Mouse (Mus musculus): Measurements from ENCODE around the gene Alb. TPM values are rescaled to one million over a fixed set of nuclear protein-coding genes. Genes with fewer than 3 reads are reported as not detected.

The Alb gene
- polyA plus RNA-seq, 1 experiment from 2014 or later = 0.49 TPM

DNA sequence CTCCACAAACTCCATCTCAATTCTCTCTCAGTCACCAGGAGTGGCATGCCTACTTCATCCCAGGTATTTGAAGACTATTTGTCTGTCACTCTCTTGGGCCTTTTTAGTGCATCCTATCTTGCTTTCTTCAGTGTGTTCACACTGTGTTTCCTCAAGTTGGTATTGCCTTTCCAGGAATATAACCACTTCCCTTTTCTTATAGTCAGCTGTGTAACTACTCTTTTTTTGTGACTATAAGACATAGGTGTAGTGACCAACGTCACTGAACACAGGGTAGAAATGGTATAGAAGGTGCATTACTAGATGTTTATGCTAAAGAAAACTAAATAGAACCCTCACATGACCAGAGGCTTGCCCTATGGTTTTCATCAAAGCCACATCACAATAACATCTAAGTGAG lies 18.2 kb downstream of the Alb start:
- no peak overlapping the region for H3K9ac ChIP-seq (replicated peaks; ENCODE audit: low read depth, low read length)
- ATAC-seq = no peak
- no peaks in the 10 kb centered on the region for H3K36me3 ChIP-seq (ENCODE audit: control insufficient read depth, insufficient read depth)
- no peak overlapping the region for H3K4me2 ChIP-seq (ENCODE audit: low read length)
- H3K27me3 ChIP-seq (replicated peaks; ENCODE audit: control insufficient read depth, insufficient read depth, low read length) = no peaks in the 10 kb centered on the region
- no peak overlapping the region for H3K27ac ChIP-seq (ENCODE audit: low read length)
- H3K4me3 ChIP-seq (replicated peaks; ENCODE audit: low read length) = no peak overlapping the region
- H3K9me3 ChIP-seq (ENCODE audit: control insufficient read depth, low read length) = no peaks in the 10 kb centered on the region
- H3K4me1 ChIP-seq (replicated peaks; ENCODE audit: control insufficient read depth, insufficient read depth, low read length) = no peaks in the 10 kb centered on the region
- 82% methylated on average over 1 of the region's 1 CpGs for WGBS

DNA sequence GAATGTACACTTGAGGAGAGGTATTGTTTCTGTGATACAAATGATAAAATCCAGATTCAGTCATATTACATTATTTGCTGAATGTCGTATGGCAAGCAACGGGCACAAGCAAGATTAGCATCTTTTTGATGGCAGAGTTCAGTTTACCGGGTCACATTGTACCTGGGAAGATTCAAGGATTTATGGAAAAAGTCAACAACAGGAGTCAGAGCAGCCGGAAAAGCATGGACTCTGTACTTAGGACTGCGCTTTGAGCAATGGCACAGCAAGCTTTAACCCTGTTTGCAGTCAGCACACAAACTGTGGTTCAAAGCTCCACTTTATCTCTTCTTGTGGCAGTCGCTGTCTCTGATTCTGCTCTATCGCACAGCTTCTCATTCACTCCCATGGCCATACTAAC lies 24.9 kb downstream of the Alb start:
- Histone ChIP-seq H3K4me3 (replicated peaks; ENCODE audit: low read length) (no peak overlapping the region), H3K9me3 (ENCODE audit: control insufficient read depth, low read length) (no peaks in the 10 kb centered on the region), H3K27ac (ENCODE audit: low read length) (no peak overlapping the region), H3K4me2 (ENCODE audit: low read length) (no peak overlapping the region), H3K4me1 (replicated peaks; ENCODE audit: control insufficient read depth, insufficient read depth, low read length) (no peaks in the 10 kb centered on the region), H3K36me3 (ENCODE audit: control insufficient read depth, insufficient read depth) (no peaks in the 10 kb centered on the region), H3K27me3 (replicated peaks; ENCODE audit: control insufficient read depth, insufficient read depth, low read length) (no peaks in the 10 kb centered on the region), H3K9ac (replicated peaks; ENCODE audit: low read depth, low read length) (no peak overlapping the region)
- ATAC-seq = no peak
- WGBS = 93% methylated on average over 7 of the region's 7 CpGs

DNA sequence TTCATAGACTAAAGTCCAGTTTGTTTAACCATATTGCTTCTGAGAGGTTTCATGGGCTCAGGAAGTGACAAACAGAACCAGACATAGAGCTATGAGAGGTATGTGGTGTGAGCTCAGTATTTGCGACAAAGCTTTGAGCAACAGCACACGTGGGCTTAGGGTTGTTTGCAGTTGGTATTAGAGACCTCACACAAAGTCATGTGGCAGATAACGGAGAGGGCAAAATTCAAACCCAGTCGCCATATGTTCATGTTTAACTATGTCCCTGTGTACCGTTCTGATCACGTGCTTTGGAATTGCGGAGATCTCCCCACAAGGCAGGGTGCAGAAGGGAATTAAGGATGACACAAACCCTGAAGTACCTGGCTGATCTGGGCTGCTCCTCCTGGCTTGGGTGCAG lies 27.6 kb downstream of the Alb start:
- Histone ChIP-seq H3K4me3 (replicated peaks; ENCODE audit: low read length) (no peak overlapping the region), H3K4me1 (replicated peaks; ENCODE audit: control insufficient read depth, insufficient read depth, low read length) (no peaks in the 10 kb centered on the region), H3K27me3 (replicated peaks; ENCODE audit: control insufficient read depth, insufficient read depth, low read length) (no peaks in the 10 kb centered on the region), H3K36me3 (ENCODE audit: control insufficient read depth, insufficient read depth) (no peaks in the 10 kb centered on the region), H3K4me2 (ENCODE audit: low read length) (no peak overlapping the region), H3K27ac (ENCODE audit: low read length) (no peak overlapping the region), H3K9ac (replicated peaks; ENCODE audit: low read depth, low read length) (no peak overlapping the region), H3K9me3 (ENCODE audit: control insufficient read depth, low read length) (no peaks in the 10 kb centered on the region)
- no peak for ATAC-seq
- 92% methylated on average over 7 of the region's 7 CpGs for WGBS

DNA sequence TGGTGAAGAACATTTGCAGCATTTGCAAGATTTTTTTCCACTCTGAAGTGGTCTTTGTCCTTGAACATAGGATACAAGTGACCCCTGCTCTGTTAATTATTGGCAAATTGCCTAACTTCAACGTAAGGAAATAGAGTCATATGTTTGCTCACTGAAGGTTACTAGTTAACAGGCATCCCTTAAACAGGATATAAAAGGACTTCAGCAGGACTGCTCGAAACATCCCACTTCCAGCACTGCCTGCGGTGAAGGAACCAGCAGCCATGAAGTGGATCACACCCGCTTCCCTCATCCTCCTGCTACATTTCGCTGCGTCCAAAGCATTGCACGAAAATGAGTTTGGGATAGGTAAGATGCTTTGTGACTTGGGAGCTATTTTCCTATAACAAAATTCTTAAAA lies 29.8 kb downstream of the Alb start, which contains the start of gene Afp:
Afp (plus strand) TSS at position 220 of the 400 bp plus-strand sequence.
- H3K4me1 ChIP-seq (replicated peaks; ENCODE audit: control insufficient read depth, insufficient read depth, low read length) = no peaks in the 10 kb centered on the region
- no peak within 1 kb of the TSS for H3K4me3 ChIP-seq (replicated peaks; ENCODE audit: low read length)
- no peak for ATAC-seq
- no peak within 1 kb of the TSS for H3K4me2 ChIP-seq (ENCODE audit: low read length)
- H3K27ac ChIP-seq (ENCODE audit: low read length) = no peak within 1 kb of the TSS
- no peaks in the 10 kb centered on the region for H3K27me3 ChIP-seq (replicated peaks; ENCODE audit: control insufficient read depth, insufficient read depth, low read length)
- no peak within 1 kb of the TSS for H3K9ac ChIP-seq (replicated peaks; ENCODE audit: low read depth, low read length)
- 90% methylated on average over 7 of the region's 7 CpGs for whole genome bisulfite sequencing
- no peaks in the 10 kb centered on the region for H3K36me3 ChIP-seq (ENCODE audit: control insufficient read depth, insufficient read depth)
- H3K9me3 ChIP-seq (ENCODE audit: control insufficient read depth, low read length) = no peaks in the 10 kb centered on the region

DNA sequence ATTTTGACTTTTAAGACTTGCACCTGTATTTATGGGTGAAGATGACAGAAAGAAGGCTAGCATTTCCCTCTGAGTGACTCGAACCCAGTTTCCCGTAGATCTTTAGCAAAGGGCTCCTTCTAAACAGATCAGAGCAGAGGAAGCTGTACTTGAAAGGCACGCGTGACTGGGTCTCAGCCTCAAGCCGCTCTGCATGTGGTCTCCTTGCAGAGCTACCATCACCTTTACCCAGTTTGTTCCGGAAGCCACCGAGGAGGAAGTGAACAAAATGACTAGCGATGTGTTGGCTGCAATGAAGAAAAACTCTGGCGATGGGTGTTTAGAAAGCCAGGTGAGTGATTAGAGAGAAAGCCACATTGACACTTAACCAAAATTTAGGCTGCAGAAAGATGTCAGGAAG lies 31.7 kb downstream of the Alb start:
- no peak overlapping the region for H3K4me3 ChIP-seq (replicated peaks; ENCODE audit: low read length)
- WGBS = 81% methylated on average over 9 of the region's 9 CpGs

DNA sequence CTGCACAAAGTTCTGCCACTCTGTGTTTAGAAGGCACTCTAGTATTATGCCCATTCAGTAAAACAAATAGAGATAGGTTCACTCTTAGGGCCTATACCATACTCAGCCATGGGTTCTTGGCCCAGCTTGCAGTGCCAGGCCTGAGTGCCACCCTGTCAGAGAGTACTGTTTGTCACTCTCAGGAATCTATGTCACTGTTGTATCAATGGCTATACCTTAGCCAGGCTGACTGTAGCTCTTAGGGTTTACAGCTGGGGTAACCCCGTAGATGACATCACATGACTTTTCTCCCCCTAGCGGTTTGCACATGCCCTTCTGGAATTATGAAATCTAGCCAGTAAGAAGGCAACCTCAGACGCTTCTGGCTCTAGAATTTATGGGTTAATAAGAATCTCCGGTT lies 33.6 kb downstream of the Alb start:
- Histone ChIP-seq H3K4me1 (replicated peaks; ENCODE audit: control insufficient read depth, insufficient read depth, low read length) (no peaks in the 10 kb centered on the region), H3K4me2 (ENCODE audit: low read length) (no peak overlapping the region), H3K9me3 (ENCODE audit: control insufficient read depth, low read length) (no peaks in the 10 kb centered on the region), H3K27me3 (replicated peaks; ENCODE audit: control insufficient read depth, insufficient read depth, low read length) (no peaks in the 10 kb centered on the region), H3K36me3 (ENCODE audit: control insufficient read depth, insufficient read depth) (no peaks in the 10 kb centered on the region), H3K9ac (replicated peaks; ENCODE audit: low read depth, low read length) (no peak overlapping the region), H3K4me3 (replicated peaks; ENCODE audit: low read length) (no peak overlapping the region), H3K27ac (ENCODE audit: low read length) (no peak overlapping the region)
- ATAC-seq = no peak
- 89% methylated on average over 4 of the region's 4 CpGs for WGBS

More for the DNA sequence above, 31.7 kb downstream of the Alb start:
- no peaks in the 10 kb centered on the region for H3K27me3 ChIP-seq (replicated peaks; ENCODE audit: control insufficient read depth, insufficient read depth, low read length)
- no peak overlapping the region for H3K4me2 ChIP-seq (ENCODE audit: low read length)
- no peaks in the 10 kb centered on the region for H3K9me3 ChIP-seq (ENCODE audit: control insufficient read depth, low read length)
- H3K4me1 ChIP-seq (replicated peaks; ENCODE audit: control insufficient read depth, insufficient read depth, low read length) = no peaks in the 10 kb centered on the region
- ATAC-seq = no peak
- H3K27ac ChIP-seq (ENCODE audit: low read length) = no peak overlapping the region
- no peaks in the 10 kb centered on the region for H3K36me3 ChIP-seq (ENCODE audit: control insufficient read depth, insufficient read depth)
- H3K9ac ChIP-seq (replicated peaks; ENCODE audit: low read depth, low read length) = no peak overlapping the region

DNA sequence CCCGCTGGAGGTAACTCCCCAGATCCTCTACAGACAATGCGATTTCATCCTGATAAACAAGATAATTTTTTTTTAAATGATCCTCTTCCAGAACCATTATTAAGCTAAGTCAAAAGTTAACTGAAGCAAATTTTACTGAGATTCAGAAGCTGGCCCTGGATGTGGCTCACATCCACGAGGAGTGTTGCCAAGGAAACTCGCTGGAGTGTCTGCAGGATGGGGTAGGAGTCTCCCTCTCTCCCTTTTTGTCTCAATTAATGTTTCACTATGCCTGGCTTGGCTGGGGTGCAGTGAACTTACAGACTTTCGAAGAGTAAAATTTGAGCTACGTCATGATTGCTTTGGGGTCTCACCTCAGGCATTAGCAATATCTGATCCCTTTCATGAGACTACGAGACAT lies 38.8 kb downstream of the Alb start:
- H3K4me3 ChIP-seq (replicated peaks; ENCODE audit: low read length) = no peak overlapping the region
- no peaks in the 10 kb centered on the region for H3K36me3 ChIP-seq (ENCODE audit: control insufficient read depth, insufficient read depth)
- no peak for ATAC-seq
- H3K4me2 ChIP-seq (ENCODE audit: low read length) = no peak overlapping the region
- no peak overlapping the region for H3K9ac ChIP-seq (replicated peaks; ENCODE audit: low read depth, low read length)
- WGBS = 69% methylated on average over 7 of the region's 7 CpGs
- no peak overlapping the region for H3K27ac ChIP-seq (ENCODE audit: low read length)
- no peaks in the 10 kb centered on the region for H3K27me3 ChIP-seq (replicated peaks; ENCODE audit: control insufficient read depth, insufficient read depth, low read length)
- H3K9me3 ChIP-seq (ENCODE audit: control insufficient read depth, low read length) = no peaks in the 10 kb centered on the region
- H3K4me1 ChIP-seq (replicated peaks; ENCODE audit: control insufficient read depth, insufficient read depth, low read length) = no peaks in the 10 kb centered on the region

DNA sequence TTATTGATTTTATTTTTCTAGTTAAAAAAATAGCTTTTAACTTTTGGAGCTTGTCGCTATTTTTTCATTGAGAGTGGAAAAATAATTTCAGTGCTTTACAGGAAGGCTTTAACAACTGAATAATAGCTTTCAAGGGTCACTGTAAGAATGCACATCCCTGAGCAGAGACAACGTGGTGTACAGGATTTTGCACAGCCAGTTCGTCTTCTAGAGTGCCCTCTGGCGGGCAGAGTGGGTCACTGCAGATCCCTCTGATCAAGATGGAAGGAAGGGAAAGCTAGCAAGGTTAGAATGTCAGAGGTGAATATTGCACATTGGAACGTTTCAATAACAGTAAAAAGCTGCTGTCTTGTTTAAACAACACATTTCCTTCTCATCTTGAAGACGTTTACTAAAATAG lies 40.0 kb downstream of the Alb start:
- Histone ChIP-seq H3K27me3 (replicated peaks; ENCODE audit: control insufficient read depth, insufficient read depth, low read length) (no peaks in the 10 kb centered on the region), H3K4me3 (replicated peaks; ENCODE audit: low read length) (no peak overlapping the region), H3K9me3 (ENCODE audit: control insufficient read depth, low read length) (no peaks in the 10 kb centered on the region), H3K4me2 (ENCODE audit: low read length) (no peak overlapping the region), H3K4me1 (replicated peaks; ENCODE audit: control insufficient read depth, insufficient read depth, low read length) (no peaks in the 10 kb centered on the region), H3K9ac (replicated peaks; ENCODE audit: low read depth, low read length) (no peak overlapping the region), H3K27ac (ENCODE audit: low read length) (no peak overlapping the region), H3K36me3 (ENCODE audit: control insufficient read depth, insufficient read depth) (no peaks in the 10 kb centered on the region)
- peak; percentile 66 for ATAC-seq
- WGBS = 6% methylated on average over 6 of the region's 6 CpGs

DNA sequence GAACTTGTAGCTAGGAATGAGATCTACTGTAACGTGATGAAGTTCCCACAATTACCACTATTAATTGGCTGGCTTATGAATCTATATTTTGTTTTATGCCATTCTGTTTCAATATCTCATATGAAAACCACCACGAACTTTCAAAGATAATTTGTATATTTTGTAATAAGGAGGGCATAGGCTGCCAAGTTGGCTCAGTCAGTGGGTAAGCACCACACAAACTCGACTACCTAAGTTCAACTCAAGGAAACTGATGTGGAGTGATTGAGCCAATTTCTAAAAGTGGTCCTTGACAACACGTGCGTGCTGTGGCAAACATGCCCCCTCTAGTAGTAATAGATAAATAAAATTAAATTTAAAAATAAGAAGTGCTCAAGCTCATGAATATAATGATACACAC lies 41.1 kb downstream of the Alb start:
- H3K4me2 ChIP-seq (ENCODE audit: low read length) = no peak overlapping the region
- H3K9me3 ChIP-seq (ENCODE audit: control insufficient read depth, low read length) = no peaks in the 10 kb centered on the region
- no peaks in the 10 kb centered on the region for H3K27me3 ChIP-seq (replicated peaks; ENCODE audit: control insufficient read depth, insufficient read depth, low read length)
- H3K4me1 ChIP-seq (replicated peaks; ENCODE audit: control insufficient read depth, insufficient read depth, low read length) = no peaks in the 10 kb centered on the region
- no peak for ATAC-seq
- no peak overlapping the region for H3K4me3 ChIP-seq (replicated peaks; ENCODE audit: low read length)
- H3K36me3 ChIP-seq (ENCODE audit: control insufficient read depth, insufficient read depth) = no peaks in the 10 kb centered on the region
- WGBS = 92% methylated on average over 5 of the region's 5 CpGs
- H3K9ac ChIP-seq (replicated peaks; ENCODE audit: low read depth, low read length) = no peak overlapping the region
- no peak overlapping the region for H3K27ac ChIP-seq (ENCODE audit: low read length)

DNA sequence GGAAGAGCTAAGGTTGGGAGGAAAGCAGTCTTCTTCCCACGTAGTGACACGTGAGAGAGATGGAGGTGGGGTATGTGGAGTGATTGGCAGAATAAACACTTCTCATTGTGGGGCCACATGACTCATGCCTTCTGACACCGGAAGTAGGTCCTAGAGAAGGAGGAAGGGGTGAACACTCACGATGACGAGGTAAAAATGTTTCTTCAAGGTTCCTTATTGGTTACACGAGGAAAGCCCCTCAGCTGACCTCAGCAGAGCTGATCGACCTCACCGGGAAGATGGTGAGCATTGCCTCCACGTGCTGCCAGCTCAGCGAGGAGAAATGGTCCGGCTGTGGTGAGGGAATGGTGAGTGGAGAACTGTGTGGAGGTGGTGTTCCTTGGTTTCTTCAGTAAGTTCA lies 44.0 kb downstream of the Alb start:
- no peak overlapping the region for H3K4me2 ChIP-seq (ENCODE audit: low read length)
- H3K9me3 ChIP-seq (ENCODE audit: control insufficient read depth, low read length) = no peaks in the 10 kb centered on the region
- no peak overlapping the region for H3K9ac ChIP-seq (replicated peaks; ENCODE audit: low read depth, low read length)
- no peak for ATAC-seq
- H3K27me3 ChIP-seq (replicated peaks; ENCODE audit: control insufficient read depth, insufficient read depth, low read length) = no peaks in the 10 kb centered on the region
- H3K4me3 ChIP-seq (replicated peaks; ENCODE audit: low read length) = no peak overlapping the region
- no peaks in the 10 kb centered on the region for H3K36me3 ChIP-seq (ENCODE audit: control insufficient read depth, insufficient read depth)
- H3K4me1 ChIP-seq (replicated peaks; ENCODE audit: control insufficient read depth, insufficient read depth, low read length) = no peaks in the 10 kb centered on the region
- 87% methylated on average over 11 of the region's 11 CpGs for WGBS
- no peak overlapping the region for H3K27ac ChIP-seq (ENCODE audit: low read length)
